Mouse (Mus musculus): Measurements from ENCODE around the gene Bpifb9a. TPM values are rescaled to one million over a fixed set of nuclear protein-coding genes. Genes with fewer than 3 reads are reported as not detected.
"Not testable (repeated sequence)": the region's sequence is repeated elsewhere in the genome, so short reads cannot be mapped to it uniquely, and the experiment has no call there.

The Bpifb9a gene
- total RNA-seq, 2 experiments from 2014 or later: not detected

- no peak for ATAC-seq (replicated peaks; ENCODE audit: poor library complexity, severe bottlenecking)
Observed at GRCm38 (mm10) chr2:154301763-154302162, 44.1 kb downstream of the Bpifb9a start.

- ATAC-seq (replicated peaks; ENCODE audit: poor library complexity, severe bottlenecking): peak; percentile 83
Observed at GRCm38 (mm10) chr2:154304604-154305003, 47.0 kb downstream of the Bpifb9a start.

- ATAC-seq (replicated peaks; ENCODE audit: poor library complexity, severe bottlenecking): not testable (repeated sequence)
Observed at GRCm38 (mm10) chr2:154306927-154307326, 49.3 kb downstream of the Bpifb9a start, which contains the start of gene Bpifb9b. Gene Bpifb9b (plus strand): TSS chr2:154307227.

- peak; percentile 99 for ATAC-seq (replicated peaks; ENCODE audit: poor library complexity, severe bottlenecking)
Observed at GRCm38 (mm10) chr2:154313771-154314170, 56.1 kb downstream of the Bpifb9a start.

Other genes starting within 250 kb of the Bpifb9a start
- not detected in 2 replicates for gene Bpifa2, start 249.6 kb upstream of the Bpifb9a start, total RNA-seq (2014; fragmentation: Nextera tagmentation)
- gene Bpifa2, start 249.6 kb upstream of the Bpifb9a start, total RNA-seq (2017): not detected in 2 replicates
- gene Bpifa3, start 127.5 kb upstream of the Bpifb9a start, total RNA-seq (2014; fragmentation: Nextera tagmentation): not detected in 2 replicates
- not detected in 2 replicates for gene Bpifa3, start 127.5 kb upstream of the Bpifb9a start, total RNA-seq (2017)
- gene Bpifa1, start 115.0 kb upstream of the Bpifb9a start, total RNA-seq (2014; fragmentation: Nextera tagmentation): not detected in 2 replicates
- not detected in 2 replicates for gene Bpifa1, start 115.0 kb upstream of the Bpifb9a start, total RNA-seq (2017)
- not detected in 2 replicates for gene Bpifa5, start 95.2 kb upstream of the Bpifb9a start, total RNA-seq (2014; fragmentation: Nextera tagmentation)
- not detected in 2 replicates for gene Bpifa5, start 95.2 kb upstream of the Bpifb9a start, total RNA-seq (2017)
- gene Bpifb1, start 67.0 kb upstream of the Bpifb9a start, total RNA-seq (2014; fragmentation: Nextera tagmentation): not detected in 2 replicates
- not detected in 2 replicates for gene Bpifb1, start 67.0 kb upstream of the Bpifb9a start, total RNA-seq (2017)
- not detected in 2 replicates for gene Bpifb5, start 34.1 kb upstream of the Bpifb9a start, total RNA-seq (2014; fragmentation: Nextera tagmentation)
- gene Bpifb5, start 34.1 kb upstream of the Bpifb9a start, total RNA-seq (2017): 2.0 TPM in 1 of 2 replicates, not detected in the other
- not detected in 2 replicates for gene Bpifb9b, start 49.4 kb downstream of the Bpifb9a start, total RNA-seq (2014; fragmentation: Nextera tagmentation)
- gene Bpifb9b, start 49.4 kb downstream of the Bpifb9a start, total RNA-seq (2017): not detected in 2 replicates
- gene Cdk5rap1, start 115.2 kb downstream of the Bpifb9a start, total RNA-seq (2014; fragmentation: Nextera tagmentation): 10.7 and 15.4 TPM in 2 replicates
- gene Cdk5rap1, start 115.2 kb downstream of the Bpifb9a start, total RNA-seq (2017): 15.6 and 16.1 TPM in 2 replicates
- gene Snta1, start 150.2 kb downstream of the Bpifb9a start, total RNA-seq (2014; fragmentation: Nextera tagmentation): 0.56 TPM in 1 of 2 replicates, not detected in the other
- gene Snta1, start 150.2 kb downstream of the Bpifb9a start, total RNA-seq (2017): 0.04 TPM in 1 of 2 replicates, not detected in the other
- gene Cbfa2t2, start 178.6 kb downstream of the Bpifb9a start, total RNA-seq (2014; fragmentation: Nextera tagmentation): 13.3 and 14.7 TPM in 2 replicates
- gene Cbfa2t2, start 178.6 kb downstream of the Bpifb9a start, total RNA-seq (2017): 12.1 and 13.0 TPM in 2 replicates

All from granulocyte monocyte progenitor cell, adult 5-6 weeks (primary cell).